Mouse (Mus musculus) small intestine, adult 2 months (tissue): ENCODE data around the gene Ston2.

ENCODE experiments used
- CTCF ChIP-seq: fragments of 200-500 bp; IDR thresholded peaks from 2 replicates; pipeline ENCODE4 v1.5.1; 2012; ENCODE audit warnings: low read depth, mild to moderate bottlenecking, control low read depth, inconsistent platforms, low read length, moderate library complexity, mixed read lengths; ENCODE audit not compliant: insufficient replicate concordance, insufficient read length; ENCODE audit errors: extremely low read depth
- POLR2A ChIP-seq: fragments of 200-500 bp; IDR thresholded peaks from 2 replicates; pipeline ENCODE4 v1.6.1; 2012; ENCODE audit warnings: low read depth, mild to moderate bottlenecking, control low read depth, inconsistent platforms, low read length, moderate library complexity

GRCm38 (mm10) chr12:91672528-91672927 lies 115.7 kb downstream of the Ston2 start:
- TF ChIP-seq POLR2A, result no peak
- no peak for TF ChIP-seq CTCF
